Mouse (Mus musculus) right cerebral cortex, adult 2 months (tissue): Measurements from ENCODE around the gene Adcy5.

Source experiments
- DNase-seq, 2 experiments: peaks; one replicate each; pipeline ENCODE4 v3.0.0; 2021 to 2022; ENCODE audit warnings: low spot score in 2 of 2

The Adcy5 gene

GRCm38 (mm10) chr16:35156306-35156695 is 1.6 kb downstream of the Adcy5 start:
- DNase-seq: peak; percentile 14 to 23

DNA sequence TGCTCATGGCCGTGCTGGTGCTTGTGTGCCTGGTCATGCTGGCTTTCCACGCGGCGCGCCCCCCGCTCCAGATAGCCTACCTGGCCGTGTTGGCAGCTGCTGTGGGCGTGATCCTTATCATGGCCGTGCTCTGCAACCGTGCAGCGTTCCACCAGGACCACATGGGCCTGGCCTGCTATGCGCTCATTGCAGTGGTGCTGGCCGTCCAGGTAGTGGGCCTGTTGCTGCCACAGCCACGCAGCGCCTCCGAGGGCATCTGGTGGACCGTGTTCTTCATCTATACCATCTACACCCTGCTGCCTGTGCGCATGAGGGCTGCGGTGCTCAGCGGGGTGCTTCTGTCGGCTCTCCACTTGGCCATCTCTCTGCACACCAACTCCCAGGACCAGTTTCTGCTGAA is 2.2 kb downstream of the Adcy5 start:
- DNase-seq: peak in 1 of 2 experiments; percentile 17

GRCm38 (mm10) chr16:35159532-35159931 is 4.9 kb downstream of the Adcy5 start:
- DNase-seq: peak in 1 of 2 experiments; percentile 26

DNA sequence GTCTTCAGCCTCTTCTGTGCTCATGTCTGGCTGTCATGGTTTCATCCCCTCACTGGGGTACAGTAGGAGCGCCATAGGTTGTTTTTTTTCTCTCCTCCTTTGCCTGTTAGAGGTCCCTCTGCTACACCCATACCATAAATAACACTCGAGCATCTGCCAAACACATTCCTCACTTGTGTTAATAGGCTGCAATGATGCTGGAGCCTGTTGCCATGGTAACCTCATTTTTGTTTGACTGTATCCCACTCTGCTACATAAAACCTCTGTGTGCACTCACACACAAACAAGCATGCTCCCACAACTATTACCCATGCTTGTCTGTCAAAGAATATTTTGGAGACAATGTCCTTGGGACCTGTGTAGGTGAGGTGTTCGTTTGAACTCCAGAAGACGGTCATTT is 5.3 kb downstream of the Adcy5 start:
- DNase-seq: peak; percentile 64 to 67

DNA sequence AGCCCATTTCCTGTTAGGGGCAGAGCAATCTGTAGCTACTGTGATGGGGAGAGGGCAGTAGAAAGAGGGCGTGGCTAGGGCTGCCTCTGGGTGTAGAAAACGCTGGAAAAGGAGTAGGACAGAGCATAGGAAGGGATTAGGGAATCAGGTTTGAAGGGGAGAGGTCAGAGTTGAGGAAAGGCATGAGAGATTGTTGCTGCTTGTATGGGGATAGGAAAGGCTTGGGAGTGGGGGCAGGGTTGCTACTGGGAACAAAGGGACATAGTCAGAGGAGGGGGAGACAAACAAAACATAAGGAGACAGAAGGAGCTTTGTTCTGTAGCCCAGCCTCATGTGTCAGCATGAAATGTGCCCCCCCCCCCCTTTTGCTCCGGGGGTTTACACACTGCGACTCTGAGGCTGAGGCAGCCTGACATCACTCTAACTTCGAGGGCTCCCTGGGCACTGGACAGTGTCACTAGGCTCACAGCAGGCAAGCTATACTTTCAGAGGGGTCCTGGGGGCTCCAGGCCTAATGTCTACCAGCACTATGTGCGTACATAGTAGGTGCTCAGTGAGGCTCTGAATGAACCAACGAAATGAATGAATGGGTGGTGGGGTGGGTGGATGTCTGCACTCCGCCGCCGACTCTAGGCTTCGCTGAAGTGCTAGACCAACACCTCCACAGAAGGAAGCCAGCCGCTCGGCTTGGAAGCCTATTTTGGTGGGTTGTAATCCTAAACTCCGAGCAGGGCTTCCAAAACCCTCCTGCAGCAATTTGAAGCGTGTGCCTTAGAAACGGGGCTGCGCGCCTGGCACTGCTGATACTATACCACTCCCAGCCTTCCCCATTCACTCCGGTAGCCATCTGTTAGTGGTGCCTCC is 9.9 kb downstream of the Adcy5 start:
- peak; percentile 52 to 65 for DNase-seq

GRCm38 (mm10) chr16:35165361-35165760 is 10.7 kb downstream of the Adcy5 start:
- DNase-seq: no peak

DNA sequence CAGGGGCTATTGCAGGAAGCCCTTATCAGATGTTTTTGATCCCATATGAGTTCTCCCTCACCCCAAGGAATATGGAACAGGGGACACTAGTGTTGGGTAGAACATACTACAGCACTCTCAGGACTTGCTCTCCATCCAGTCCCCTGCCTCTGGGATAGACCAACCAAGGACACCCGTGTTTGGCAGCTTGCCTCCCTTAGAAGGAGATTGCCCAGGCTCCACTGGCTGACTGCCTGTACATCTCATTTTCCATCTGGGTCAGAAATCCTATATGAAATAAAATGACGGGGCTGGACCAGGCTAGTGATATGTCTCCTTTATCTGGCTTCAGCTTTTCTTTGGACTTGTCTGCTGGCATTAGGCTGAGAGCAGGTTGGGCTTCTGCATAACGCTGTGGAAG is 11.1 kb downstream of the Adcy5 start:
- peak in 1 of 2 experiments; percentile 39 for DNase-seq

GRCm38 (mm10) chr16:35169431-35169830 is 14.8 kb downstream of the Adcy5 start:
- DNase-seq: no peak

GRCm38 (mm10) chr16:35172195-35172594 is 17.5 kb downstream of the Adcy5 start:
- DNase-seq: peak in 1 of 2 experiments; percentile 20

- no peak for DNase-seq
Observed at GRCm38 (mm10) chr16:35178516-35178915, 23.8 kb downstream of the Adcy5 start.

DNA sequence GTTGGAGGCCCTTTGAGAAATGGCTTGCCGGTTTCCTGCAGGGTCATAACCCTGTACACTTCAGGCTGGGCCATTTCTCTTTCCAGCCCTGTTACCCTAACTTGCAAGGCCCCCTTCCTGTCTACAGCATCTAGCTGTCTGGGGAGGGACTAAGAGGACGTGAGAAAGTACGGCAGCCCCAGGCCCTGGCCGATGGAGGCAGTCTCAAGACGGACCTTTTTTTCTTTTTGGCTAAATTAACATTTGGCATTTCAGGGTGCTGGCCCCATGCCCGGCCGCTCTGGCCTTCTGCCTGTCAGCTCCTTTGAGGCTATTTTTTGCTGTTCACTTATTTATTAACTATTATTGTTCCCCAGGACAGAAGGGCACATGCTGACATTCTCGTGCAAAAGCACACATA is 24.4 kb downstream of the Adcy5 start:
- DNase-seq: peak; percentile 15 to 52

DNA sequence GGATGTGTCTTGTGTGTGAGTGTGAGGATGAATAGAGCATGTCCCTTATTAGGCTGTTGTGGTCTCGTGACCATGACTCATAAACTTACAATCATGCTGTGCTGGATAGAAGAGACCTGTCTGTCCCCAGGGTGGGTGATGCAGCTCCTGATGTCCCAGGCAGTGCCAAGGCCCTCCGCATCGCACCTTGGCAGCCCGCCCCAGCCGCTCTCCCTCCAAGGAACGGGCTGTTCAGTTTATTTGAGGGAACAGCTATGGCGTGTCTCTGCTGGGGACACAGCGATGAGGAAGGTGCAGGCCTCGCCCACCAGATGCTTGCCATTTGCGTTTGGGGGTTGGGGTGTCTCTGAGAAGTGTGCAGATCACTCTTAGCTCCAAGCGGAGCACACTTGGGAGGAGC is 28.5 kb downstream of the Adcy5 start:
- no peak for DNase-seq

DNA sequence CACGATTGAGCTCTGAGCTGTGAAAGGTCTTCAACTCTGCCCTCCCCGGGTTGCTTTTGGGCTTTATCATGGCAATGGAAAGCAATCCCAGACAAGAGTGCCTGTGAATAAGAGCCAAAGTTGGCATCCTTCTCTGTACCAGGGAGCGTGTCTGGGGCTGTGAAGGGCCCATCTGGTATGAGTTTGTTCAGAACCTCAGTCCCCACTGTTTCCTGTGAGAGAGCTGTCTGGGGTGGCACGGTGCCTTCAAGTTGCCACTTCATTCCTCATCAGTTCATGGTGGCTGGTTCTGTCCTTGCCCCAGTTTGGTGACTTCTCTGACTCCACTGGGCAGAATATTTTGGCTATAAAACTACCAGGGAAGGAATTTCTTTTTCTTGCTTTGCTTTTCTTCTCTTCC is 33.4 kb downstream of the Adcy5 start:
- no peak for DNase-seq

GRCm38 (mm10) chr16:35189420-35190141 is 34.9 kb downstream of the Adcy5 start:
- no peak for DNase-seq

- DNase-seq: no peak
Observed at GRCm38 (mm10) chr16:35190777-35191176, 36.1 kb downstream of the Adcy5 start.

GRCm38 (mm10) chr16:35191271-35191670 is 36.6 kb downstream of the Adcy5 start:
- DNase-seq: no peak

DNA sequence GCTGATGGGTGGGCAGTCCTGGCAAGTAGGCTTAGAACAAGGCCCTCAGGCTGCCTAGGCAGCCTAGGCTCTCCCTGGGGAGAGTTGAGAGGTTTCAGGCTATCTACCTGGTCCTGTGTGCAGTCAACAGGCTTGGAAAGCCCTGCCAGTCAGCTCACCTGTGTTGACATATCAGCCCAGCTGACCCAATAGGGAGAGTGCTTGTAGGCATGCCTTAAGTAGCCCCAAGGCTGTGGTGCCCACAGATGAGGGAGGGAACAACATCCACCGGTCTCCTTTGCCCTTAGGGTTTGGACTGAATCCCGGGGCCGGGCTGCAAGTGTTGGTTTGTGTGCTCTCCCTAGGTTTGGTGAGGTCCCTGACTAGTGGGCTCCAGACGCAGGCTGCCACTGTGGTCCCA is 37.8 kb downstream of the Adcy5 start:
- no peak for DNase-seq

GRCm38 (mm10) chr16:35193357-35193756 is 38.7 kb downstream of the Adcy5 start:
- no peak for DNase-seq

DNA sequence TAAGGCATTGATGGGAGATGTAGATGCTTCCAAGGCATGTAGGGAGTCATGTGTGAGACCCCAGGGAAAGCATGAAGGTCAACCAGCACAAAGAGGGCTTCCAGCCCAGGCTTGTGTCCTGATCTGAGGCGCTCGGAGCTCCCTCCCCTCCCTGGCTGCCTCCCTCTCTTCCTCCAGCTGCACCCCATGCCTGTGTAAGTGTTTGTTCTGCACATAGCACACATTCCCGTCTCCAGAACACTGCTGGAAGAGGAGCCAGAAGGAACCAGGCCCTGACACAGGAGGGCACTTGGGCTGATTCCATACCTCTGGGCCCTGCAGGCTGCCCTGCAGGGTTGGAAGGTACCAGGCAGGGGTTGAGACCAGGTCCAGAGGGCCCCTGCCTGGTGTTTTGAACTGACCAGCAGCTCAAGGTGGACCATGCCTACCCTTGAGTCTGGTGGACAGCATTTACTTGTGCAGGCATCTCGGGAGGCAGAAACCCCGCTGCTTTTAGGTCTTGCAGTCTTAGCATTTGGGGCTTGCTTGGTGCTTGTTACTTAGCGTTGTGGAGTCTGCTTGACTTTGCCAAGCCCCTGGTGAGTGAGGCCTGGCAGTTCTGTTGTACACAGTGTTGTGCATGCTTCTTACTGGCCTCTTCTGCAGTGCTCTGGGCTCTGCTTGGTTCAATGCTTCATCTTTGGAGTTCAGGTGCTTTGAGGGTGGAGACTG is 45.2 kb downstream of the Adcy5 start:
- no peak for DNase-seq

- peak; percentile 40 to 50 for DNase-seq
Observed at GRCm38 (mm10) chr16:35200432-35201142, 45.9 kb downstream of the Adcy5 start.

DNA sequence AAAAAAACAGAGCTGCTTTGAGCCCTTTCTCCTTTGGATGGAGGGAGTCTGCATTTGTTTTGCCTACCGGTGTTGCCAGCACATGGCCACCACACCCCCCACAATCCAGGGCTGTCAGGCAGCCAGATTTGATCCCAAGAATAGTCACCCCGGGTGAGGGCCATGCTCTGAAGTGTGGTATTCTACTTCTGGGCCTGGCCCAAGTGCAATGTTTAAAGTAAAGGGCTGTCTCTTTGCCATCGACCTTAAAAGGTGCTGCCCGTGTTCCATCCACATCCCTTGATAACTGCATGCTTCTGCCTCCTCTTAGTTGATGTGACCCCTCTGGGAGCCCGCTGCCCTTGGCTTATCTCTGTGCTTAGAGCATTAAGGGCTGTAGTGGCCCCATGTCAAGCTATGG is 46.6 kb downstream of the Adcy5 start:
- DNase-seq: no peak

DNA sequence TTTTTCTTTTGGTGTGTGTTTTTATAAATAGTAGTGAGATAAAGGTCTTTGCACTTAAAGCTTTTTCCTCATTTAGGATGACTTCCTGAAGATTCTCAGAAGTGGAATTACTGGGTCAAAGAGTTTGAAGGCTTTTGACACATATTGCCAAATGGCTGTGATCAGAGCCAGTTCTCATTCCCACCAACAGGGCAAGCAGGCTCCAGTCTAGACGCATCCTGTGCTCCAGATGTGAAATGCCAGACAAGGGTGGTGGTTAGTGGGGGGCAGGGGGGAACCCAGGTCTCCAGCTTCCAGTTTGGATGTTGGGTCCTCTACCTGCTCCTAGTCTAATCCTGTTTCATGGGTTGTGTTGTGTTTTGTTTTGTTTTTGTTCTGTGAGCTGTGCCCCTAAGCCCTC is 48.8 kb downstream of the Adcy5 start:
- no peak for DNase-seq
